Mouse (Mus musculus) neural tube, embryonic 11.5 days (tissue): ENCODE data around the gene 3110082I17Rik. TPM values are rescaled to one million over a fixed set of nuclear protein-coding genes. Genes with fewer than 3 reads are reported as not detected.
A peak's percentile ranks its signal among the peaks of the same experiment; 100 is the strongest.

Source experiments
- ATAC-seq: fragments of 200-750 bp; cut with Nextera tagmentation; 2 replicates; pipeline ENCODE4 v1.8.0; 2017; ENCODE audit warnings: moderate number of reproducible peaks, mild to moderate bottlenecking, moderate TSS enrichment, moderate library complexity; ENCODE audit not compliant: insufficient read depth, low FRiP score, low TSS enrichment
- DNase-seq: peaks from one replicate; pipeline ENCODE4 v3.0.0-alpha.2; 2015; ENCODE audit warnings: low spot score
- H3K27ac ChIP-seq: fragments of 300-500 bp; sonication (generic); 2 replicates; pipeline ENCODE4 v1.5.1; 2014; ENCODE audit warnings: low read depth, mild to moderate bottlenecking, low read length
- H3K27me3 ChIP-seq: fragments of 300-500 bp; sonication (generic); 2 replicates; pipeline ENCODE4 v1.6.1; 2014; ENCODE audit warnings: mild to moderate bottlenecking, low read length, mixed read lengths; ENCODE audit not compliant: control insufficient read depth, insufficient read depth
- H3K36me3 ChIP-seq: fragments of 300-500 bp; sonication (generic); 2 replicates; pipeline ENCODE4 v1.6.1; 2014; ENCODE audit warnings: mild to moderate bottlenecking, low read length, moderate library complexity, mixed read lengths; ENCODE audit not compliant: control insufficient read depth, insufficient read depth
- H3K4me1 ChIP-seq: fragments of 300-500 bp; sonication (generic); 2 replicates; pipeline ENCODE4 v1.6.1; 2014; ENCODE audit warnings: low read length, mixed read lengths; ENCODE audit not compliant: control insufficient read depth, insufficient read depth
- H3K4me2 ChIP-seq: fragments of 300-500 bp; sonication (generic); 2 replicates; pipeline ENCODE4 v1.6.1; 2014; ENCODE audit warnings: low read depth, mild to moderate bottlenecking, moderate library complexity
- H3K4me3 ChIP-seq: fragments of 300-500 bp; sonication (generic); 2 replicates; pipeline ENCODE4 v1.5.1; 2014; ENCODE audit warnings: low read depth, low read length
- H3K9ac ChIP-seq: fragments of 300-500 bp; sonication (generic); 2 replicates; pipeline ENCODE4 v1.6.1; 2014; ENCODE audit warnings: mild to moderate bottlenecking, low read length
- H3K9me3 ChIP-seq: fragments of 300-500 bp; sonication (generic); 2 replicates; pipeline ENCODE4 v1.6.1; 2016; ENCODE audit warnings: low read length; ENCODE audit not compliant: control insufficient read depth
- WGBS: fragments of 180-500 bp; shearing (Covaris S2); extraction: QIAGEN DNeasy Blood & Tissue Kit; methylation state at CpG from one replicate; pipeline ENCODE4 v1.1.7; 2014; 5-methylcytosine and 5-hydroxymethylcytosine counted together
- polyA plus RNA-seq: library from polyadenylated mRNA; unstranded; fragments of >200 nt; fragmentation: Nextera tagmentation; extraction: Ambion mirVana; gene quantifications from 2 replicates; pipeline ENCODE4 v1.2.1, GENCODE M21; 2014

Gene 3110082I17Rik
- polyA plus RNA-seq, 1 experiment from 2014 or later, result 37.6 TPM

- Histone ChIP-seq H3K4me2 (peak overlapping the region; percentile 86), H3K9ac (no peak overlapping the region), H3K36me3 (no peaks in the 10 kb centered on the region), H3K4me3 (peak overlapping the region; percentile 62), H3K4me1 (no peaks in the 10 kb centered on the region), H3K9me3 (no peaks in the 10 kb centered on the region), H3K27me3 (no peaks in the 10 kb centered on the region), H3K27ac (no peak overlapping the region)
- 27% methylated on average over 8 of the region's 8 CpGs for WGBS
- ATAC-seq, result 0 out of 2 replicates have a peak, but pooled peaks have one; percentile 36
- no peak for DNase-seq
Observed at GRCm38 (mm10) chr5:139379771-139380384, 80.4 kb downstream of the 3110082I17Rik start.

- no peak overlapping the region for H3K4me3 ChIP-seq
Observed at GRCm38 (mm10) chr5:139378986-139379629, 81.2 kb downstream of the 3110082I17Rik start.

GRCm38 (mm10) chr5:139378271-139378556, 82.1 kb downstream of the 3110082I17Rik start:
- Histone ChIP-seq H3K9me3 (no peaks in the 10 kb centered on the region), H3K27me3 (no peaks in the 10 kb centered on the region), H3K27ac (no peak overlapping the region), H3K4me3 (no peak overlapping the region), H3K36me3 (no peaks in the 10 kb centered on the region), H3K4me1 (no peaks in the 10 kb centered on the region), H3K9ac (no peak overlapping the region), H3K4me2 (no peak overlapping the region)
- DNase-seq (no peak), ATAC-seq (no peak)
- 92% methylated on average over 7 of the region's 7 CpGs for WGBS

More at GRCm38 (mm10) chr5:139378986-139379629, 81.2 kb downstream of the 3110082I17Rik start:
- Histone ChIP-seq H3K27ac (0 out of 2 replicates have a peak overlapping the region, but pooled peaks have one; percentile 17), H3K27me3 (no peaks in the 10 kb centered on the region), H3K9me3 (no peaks in the 10 kb centered on the region), H3K4me1 (no peaks in the 10 kb centered on the region), H3K4me2 (no peak overlapping the region; the same call in 1 of the 2 replicates), H3K9ac (no peak overlapping the region), H3K36me3 (no peaks in the 10 kb centered on the region)
- 63% methylated on average over 21 of the region's 21 CpGs for WGBS
- ATAC-seq (no peak), DNase-seq (no peak)

GRCm38 (mm10) chr5:139377468-139378270, 82.7 kb downstream of the 3110082I17Rik start, which contains the start of gene Gpr146:
TSS of gene Gpr146 (plus strand) at chr5:139377697.
- H3K9ac ChIP-seq, result no peak within 1 kb of the TSS
- no peaks in the 10 kb centered on the region for H3K4me1 ChIP-seq
- ATAC-seq (no peak), DNase-seq (no peak)
- no peaks in the 10 kb centered on the region for H3K36me3 ChIP-seq
- 85% methylated on average over 18 of the region's 18 CpGs for WGBS
- H3K27ac ChIP-seq, result 0 out of 2 replicates have a peak within 1 kb of the TSS, but pooled peaks have one; percentile 20
- H3K27me3 ChIP-seq, result no peaks in the 10 kb centered on the region
- no peak within 1 kb of the TSS for H3K4me2 ChIP-seq
- no peak within 1 kb of the TSS for H3K4me3 ChIP-seq
- H3K9me3 ChIP-seq, result no peaks in the 10 kb centered on the region

- 0 out of 2 replicates have a peak, but pooled peaks cover 2% of the 10 kb centered on the region for H3K4me1 ChIP-seq
- ATAC-seq, result no peak
- no peak overlapping the region for H3K9ac ChIP-seq
- 77% methylated on average over 2 of the region's 2 CpGs for WGBS
- no peak overlapping the region for H3K27ac ChIP-seq
- no peak overlapping the region for H3K4me3 ChIP-seq
- H3K36me3 ChIP-seq, result no peaks in the 10 kb centered on the region
- no peak for DNase-seq
- H3K27me3 ChIP-seq, result no peaks in the 10 kb centered on the region
- no peaks in the 10 kb centered on the region for H3K9me3 ChIP-seq
- no peak overlapping the region for H3K4me2 ChIP-seq
Observed at GRCm38 (mm10) chr5:139374841-139375240, 85.5 kb downstream of the 3110082I17Rik start.

- H3K27me3 ChIP-seq, result no peaks in the 10 kb centered on the region
- no peak overlapping the region for H3K9ac ChIP-seq
- H3K4me2 ChIP-seq, result no peak overlapping the region
- H3K4me3 ChIP-seq, result no peak overlapping the region
- no peaks in the 10 kb centered on the region for H3K9me3 ChIP-seq
- 90% methylated on average over 6 of the region's 6 CpGs for WGBS
- H3K27ac ChIP-seq, result no peak overlapping the region
- H3K36me3 ChIP-seq, result no peaks in the 10 kb centered on the region
- ATAC-seq, result no peak
- H3K4me1 ChIP-seq, result 0 out of 2 replicates have a peak, but pooled peaks cover 2% of the 10 kb centered on the region
- no peak for DNase-seq
Observed at GRCm38 (mm10) chr5:139373889-139374444, 86.4 kb downstream of the 3110082I17Rik start.

GRCm38 (mm10) chr5:139373126-139373525, 87.2 kb downstream of the 3110082I17Rik start:
- H3K9me3 ChIP-seq, result no peaks in the 10 kb centered on the region

GRCm38 (mm10) chr5:139371631-139372401, 88.5 kb downstream of the 3110082I17Rik start:
- H3K27me3 ChIP-seq, result no peaks in the 10 kb centered on the region
- H3K4me2 ChIP-seq, result peak overlapping the region; percentile 84
- WGBS, result 3% methylated on average over 39 of the region's 39 CpGs
- H3K27ac ChIP-seq, result no peak overlapping the region; the same call in 1 of the 2 replicates
- peak overlapping the region; percentile 54 for H3K4me3 ChIP-seq
- H3K9me3 ChIP-seq, result no peaks in the 10 kb centered on the region
- ATAC-seq (peak; percentile 85), DNase-seq (peak; percentile 95)
- no peaks in the 10 kb centered on the region for H3K36me3 ChIP-seq
- peak overlapping the region; percentile 94 for H3K9ac ChIP-seq
- H3K4me1 ChIP-seq, result 0 out of 2 replicates have a peak, but pooled peaks cover 2% of the 10 kb centered on the region

More at GRCm38 (mm10) chr5:139373126-139373525, 87.2 kb downstream of the 3110082I17Rik start:
- no peak overlapping the region for H3K4me3 ChIP-seq
- no peak overlapping the region for H3K27ac ChIP-seq
- no peak for ATAC-seq
- no peaks in the 10 kb centered on the region for H3K36me3 ChIP-seq
- 0 out of 2 replicates have a peak, but pooled peaks cover 2% of the 10 kb centered on the region for H3K4me1 ChIP-seq
- H3K4me2 ChIP-seq, result no peak overlapping the region
- no peak for DNase-seq
- H3K27me3 ChIP-seq, result no peaks in the 10 kb centered on the region
- 79% methylated on average over 3 of the region's 3 CpGs for WGBS
- H3K9ac ChIP-seq, result no peak overlapping the region
